Mouse (Mus musculus) brain, embryonic 14.5 days (tissue): ENCODE results near the gene Ldah.

Experiments used
- CTCF ChIP-seq: fragments of 200-500 bp; IDR thresholded peaks from 2 replicates; pipeline ENCODE4 v1.5.1; 2012; ENCODE audit warnings: inconsistent platforms, mild to moderate bottlenecking, moderate library complexity, borderline replicate concordance; ENCODE audit not compliant: insufficient read depth, insufficient read length; ENCODE audit errors: extremely low read depth
- POLR2A ChIP-seq: fragments of 200-500 bp; IDR thresholded peaks from 2 replicates; pipeline ENCODE4 v1.6.1; 2012; ENCODE audit warnings: mild to moderate bottlenecking, inconsistent platforms, borderline replicate concordance; ENCODE audit not compliant: poor library complexity, insufficient read depth, insufficient read length, severe bottlenecking; ENCODE audit errors: extremely low read depth

GRCm38 (mm10) chr12:8281225-8282017 lies 73.5 kb downstream of the Ldah start:
- no peak for TF ChIP-seq CTCF
- no peak for TF ChIP-seq POLR2A
